Mouse (Mus musculus): Measurements from ENCODE around the gene Pfkfb1. TPM values are rescaled to one million over a fixed set of nuclear protein-coding genes. Genes with fewer than 3 reads are reported as not detected.

Gene Pfkfb1
- total RNA-seq, 4 experiments from 2014 or later: 0.84 to 2.3 (median 1.8) TPM

- DNase-seq (ENCODE audit: low spot score in 2 of 2): no peak
These were observed 74.8 kb downstream of the Pfkfb1 start for GRCm38 (mm10) chrX:150662809-150663208.

GRCm38 (mm10) chrX:150677505-150677904 is 89.5 kb downstream of the Pfkfb1 start:
- no peak for DNase-seq (ENCODE audit: low spot score in 2 of 2)

Small RNA genes lying within 50 kb of the gene (microRNA-seq; reads per million reads assigned to microRNA genes)
- gene Mir3620: 0 reads per million in 2 experiments

Other genes with a start within 250 kb of the Pfkfb1 start
- 10 to 100 TPM; 31.7 to 37.0 (median 36.5) TPM for gene Tmem29, start 129.1 kb upstream of the Pfkfb1 start, total RNA-seq (2022)
- 1 to 10 TPM; 2.4 to 7.1 (median 4.0) TPM for gene Alas2, start 40.9 kb upstream of the Pfkfb1 start, total RNA-seq (2022)
- 10 to 100 TPM; 11.2 to 15.6 (median 11.5) TPM for gene Apex2, start 1.6 kb downstream of the Pfkfb1 start, total RNA-seq (2022)
- gene Tro, start 69.4 kb downstream of the Pfkfb1 start, total RNA-seq (2022): 100 to 1,000 TPM; 136 to 152 (median 144) TPM
- 10 to 100 TPM; 47.6 to 59.7 (median 57.1) TPM for gene Maged2, start 226.1 kb downstream of the Pfkfb1 start, total RNA-seq (2022)